Mouse (Mus musculus) ZHBTc4 (cell line): ENCODE measurements around the gene Cebpz.

Experiments used
- DNase-seq: peaks from one replicate; pipeline ENCODE4 v3.0.0-alpha.2; 2011; ENCODE audit warnings: low read depth, low spot score

The Cebpz gene

GRCm38 (mm10) chr17:78936466-78937228, at the start of gene Cebpz, which contains the start of gene Ndufaf7:
Gene Cebpz (minus strand): TSS chr17:78937066.
Gene Ndufaf7 (plus strand): TSS chr17:78937136.
- DNase-seq: peak; percentile 97

GRCm38 (mm10) chr17:78983736-78984135, 46.9 kb upstream of the Cebpz start:
- no peak for DNase-seq

GRCm38 (mm10) chr17:78983166-78983565, 46.3 kb upstream of the Cebpz start:
- DNase-seq: no peak

GRCm38 (mm10) chr17:78968500-78968899, 31.6 kb upstream of the Cebpz start:
- no peak for DNase-seq

GRCm38 (mm10) chr17:78966092-78966883, 29.4 kb upstream of the Cebpz start:
- DNase-seq: no peak

- DNase-seq: no peak
These were observed 27.5 kb upstream of the Cebpz start for GRCm38 (mm10) chr17:78964387-78964786.

GRCm38 (mm10) chr17:78959473-78959872, 22.6 kb upstream of the Cebpz start:
- no peak for DNase-seq

GRCm38 (mm10) chr17:78953240-78953639, 16.4 kb upstream of the Cebpz start:
- DNase-seq: no peak

GRCm38 (mm10) chr17:78952070-78952469, 15.2 kb upstream of the Cebpz start:
- no peak for DNase-seq

- no peak for DNase-seq
These were observed 14.4 kb upstream of the Cebpz start for GRCm38 (mm10) chr17:78951225-78951624.

- DNase-seq: peak; percentile 9
These were observed 5.7 kb upstream of the Cebpz start for GRCm38 (mm10) chr17:78942579-78942978.

- no peak for DNase-seq
These were observed 2.1 kb upstream of the Cebpz start for GRCm38 (mm10) chr17:78938927-78939326.

- DNase-seq: no peak
These were observed 475 bp upstream of the Cebpz start for GRCm38 (mm10) chr17:78937229-78937853.

GRCm38 (mm10) chr17:78935857-78936256, 1.0 kb downstream of the Cebpz start:
- DNase-seq: no peak

GRCm38 (mm10) chr17:78917696-78918095, 19.2 kb downstream of the Cebpz start:
- DNase-seq: no peak

- DNase-seq: peak; percentile 2
These were observed 20.0 kb downstream of the Cebpz start for GRCm38 (mm10) chr17:78916899-78917298.

- peak; percentile 91 for DNase-seq
These were observed 20.5 kb downstream of the Cebpz start, which contains the start of gene Cebpzos for GRCm38 (mm10) chr17:78916369-78916813. Gene Cebpzos (plus strand): TSS chr17:78916500.

GRCm38 (mm10) chr17:78915772-78916171, 21.1 kb downstream of the Cebpz start:
- peak; percentile 63 for DNase-seq

- DNase-seq: peak; percentile 62
These were observed 22.9 kb downstream of the Cebpz start for GRCm38 (mm10) chr17:78913921-78914320.

- DNase-seq: peak; percentile 57
These were observed 24.0 kb downstream of the Cebpz start for GRCm38 (mm10) chr17:78912861-78913281.

- no peak for DNase-seq
These were observed 27.5 kb downstream of the Cebpz start for GRCm38 (mm10) chr17:78909374-78909773.

- DNase-seq: no peak
These were observed 30.0 kb downstream of the Cebpz start, which contains the start of gene Sult6b1 for GRCm38 (mm10) chr17:78906892-78907291. Gene Sult6b1 (minus strand): TSS chr17:78906992.
